Mouse (Mus musculus) lung, postnatal 0 days (tissue): Measurements from ENCODE around the gene Stim1.

Experiments used
- CTCF ChIP-seq: IDR thresholded peaks from 2 replicates; pipeline ENCODE4 v1.5.1; 2016; ENCODE audit warnings: antibody characterized with exemption, mild to moderate bottlenecking
- EP300 ChIP-seq: IDR thresholded peaks from 2 replicates; pipeline ENCODE4 v1.6.1; 2016; ENCODE audit warnings: antibody characterized with exemption, mild to moderate bottlenecking, control low read depth

DNA sequence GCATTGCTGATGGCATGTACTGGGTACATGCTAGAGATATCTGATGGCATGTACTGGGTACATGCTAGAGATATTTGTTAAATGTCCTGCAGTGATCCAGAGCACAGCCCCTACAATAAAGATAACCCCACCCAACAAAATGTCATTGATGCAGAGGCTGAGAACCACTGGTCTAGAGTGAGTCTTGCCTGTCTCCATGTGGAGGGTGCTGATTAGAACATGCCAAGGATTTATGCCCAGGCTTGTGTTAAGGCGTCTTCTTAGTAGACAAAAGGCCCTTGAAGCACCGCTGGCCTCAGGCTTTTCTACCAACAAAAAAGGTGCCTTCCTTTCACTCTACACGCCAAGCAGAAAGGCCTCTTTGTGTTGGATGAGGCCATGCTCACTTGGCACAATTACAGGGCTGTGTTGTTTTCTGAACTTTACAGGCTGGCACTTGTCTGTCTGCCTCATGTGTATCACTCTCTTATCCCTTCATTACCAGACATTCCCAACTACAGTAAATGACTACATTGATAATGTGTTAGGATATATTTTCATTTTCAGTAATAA, 131.7 kb downstream of the Stim1 start:
- TF ChIP-seq CTCF = no peak
- no peak for TF ChIP-seq EP300
